Mouse (Mus musculus) retina, embryonic 14.5 days (tissue): ENCODE data around the gene Prkag1.

Source experiments
- DNase-seq: peaks from one replicate; pipeline ENCODE4 v3.0.0-alpha.2; 2015; ENCODE audit warnings: low spot score

Prkag1 gene

GRCm38 (mm10) chr15:98830736-98831683 lies at the start of gene Prkag1:
TSS of gene Prkag1 (minus strand) at chr15:98831521.
- DNase-seq = peak; percentile 96

GRCm38 (mm10) chr15:98877331-98877730 lies 46.0 kb upstream of the Prkag1 start:
- peak; percentile 95 for DNase-seq

- peak; percentile 96 for DNase-seq
These were observed 40.9 kb upstream of the Prkag1 start for GRCm38 (mm10) chr15:98871916-98872888.

- DNase-seq = peak; percentile 52
These were observed 40.0 kb upstream of the Prkag1 start, which contains the start of gene Kmt2d for GRCm38 (mm10) chr15:98871070-98871915. TSS of gene Kmt2d (minus strand) at chr15:98871204.

- no peak for DNase-seq
These were observed 39.1 kb upstream of the Prkag1 start for GRCm38 (mm10) chr15:98870179-98871069.

- no peak for DNase-seq
These were observed 38.2 kb upstream of the Prkag1 start for GRCm38 (mm10) chr15:98869342-98870178.

GRCm38 (mm10) chr15:98868346-98869063 lies 37.2 kb upstream of the Prkag1 start:
- DNase-seq = no peak

- DNase-seq = peak; percentile 42
These were observed 36.0 kb upstream of the Prkag1 start for GRCm38 (mm10) chr15:98867321-98867720.

GRCm38 (mm10) chr15:98866501-98866900 lies 35.2 kb upstream of the Prkag1 start:
- DNase-seq = no peak

- DNase-seq = no peak
These were observed 34.5 kb upstream of the Prkag1 start for GRCm38 (mm10) chr15:98865771-98866170.

GRCm38 (mm10) chr15:98864951-98865350 lies 33.6 kb upstream of the Prkag1 start:
- DNase-seq = no peak

- no peak for DNase-seq
These were observed 32.2 kb upstream of the Prkag1 start for GRCm38 (mm10) chr15:98863451-98863958.

- DNase-seq = no peak
These were observed 30.5 kb upstream of the Prkag1 start for GRCm38 (mm10) chr15:98861701-98862410.

GRCm38 (mm10) chr15:98860921-98861320 lies 29.6 kb upstream of the Prkag1 start:
- no peak for DNase-seq

GRCm38 (mm10) chr15:98859319-98860043 lies 28.2 kb upstream of the Prkag1 start:
- DNase-seq = no peak

GRCm38 (mm10) chr15:98854214-98854613 lies 22.9 kb upstream of the Prkag1 start:
- DNase-seq = no peak
